Mouse (Mus musculus): ENCODE results near the gene Gm10719. TPM values are rescaled to one million over a fixed set of nuclear protein-coding genes. Genes with fewer than 3 reads are reported as not detected.
"Not testable (repeated sequence)": the region's sequence is repeated elsewhere in the genome, so short reads cannot be mapped to it uniquely, and the experiment has no call there.

The Gm10719 gene
- 0.50 TPM in 1 of 2 replicates, not detected in the other for polyA plus RNA-seq (2015; fragmentation: Nextera tagmentation; extraction: Ambion mirVana)

GRCm38 (mm10) chr9:3017108-3017507 is at the start of gene Gm10719:
Gene Gm10719 (plus strand): TSS chr9:3017408.
- H3K4me1 ChIP-seq (replicated peaks; ENCODE audit: control insufficient read depth, insufficient read depth, low read length); ATAC-seq: not testable (repeated sequence)
- WGBS = no CpG with 5 or more reads among the region's 9 CpGs

GRCm38 (mm10) chr9:3000445-3000972 is 16.7 kb upstream of the Gm10719 start, which contains the start of gene Gm10722:
Gene Gm10722 (plus strand): TSS chr9:3000922.
- H3K27me3 ChIP-seq (replicated peaks; ENCODE audit: control insufficient read depth, insufficient read depth, low read length); H3K9me3 ChIP-seq (ENCODE audit: control insufficient read depth); H3K9ac ChIP-seq (ENCODE audit: low read depth, low read length); H3K4me1 ChIP-seq (replicated peaks; ENCODE audit: control insufficient read depth, insufficient read depth, low read length); H3K36me3 ChIP-seq (ENCODE audit: control insufficient read depth, insufficient read depth); H3K4me2 ChIP-seq (replicated peaks; ENCODE audit: low read depth); H3K4me3 ChIP-seq (ENCODE audit: low read depth, low read length); ATAC-seq; H3K27ac ChIP-seq (ENCODE audit: low read depth, low read length): not testable (repeated sequence)
- WGBS = 72% methylated on average over 12 of the region's 12 CpGs

More at GRCm38 (mm10) chr9:3017108-3017507, at the start of gene Gm10719:
- not testable (repeated sequence) for H3K27me3 ChIP-seq (replicated peaks; ENCODE audit: control insufficient read depth, insufficient read depth, low read length); H3K9me3 ChIP-seq (ENCODE audit: control insufficient read depth); H3K27ac ChIP-seq (ENCODE audit: low read depth, low read length); H3K36me3 ChIP-seq (ENCODE audit: control insufficient read depth, insufficient read depth); H3K9ac ChIP-seq (ENCODE audit: low read depth, low read length); H3K4me2 ChIP-seq (replicated peaks; ENCODE audit: low read depth); H3K4me3 ChIP-seq (ENCODE audit: low read depth, low read length)

- not testable (repeated sequence) for H3K36me3 ChIP-seq (ENCODE audit: control insufficient read depth, insufficient read depth); H3K4me2 ChIP-seq (replicated peaks; ENCODE audit: low read depth); H3K9me3 ChIP-seq (ENCODE audit: control insufficient read depth); H3K27ac ChIP-seq (ENCODE audit: low read depth, low read length); H3K4me3 ChIP-seq (ENCODE audit: low read depth, low read length); ATAC-seq; H3K9ac ChIP-seq (ENCODE audit: low read depth, low read length); H3K27me3 ChIP-seq (replicated peaks; ENCODE audit: control insufficient read depth, insufficient read depth, low read length); H3K4me1 ChIP-seq (replicated peaks; ENCODE audit: control insufficient read depth, insufficient read depth, low read length)
- WGBS = 68% methylated on average over 8 of the region's 8 CpGs
Measured at GRCm38 (mm10) chr9:3001006-3001405, 16.2 kb upstream of the Gm10719 start.

- H3K4me3 ChIP-seq (ENCODE audit: low read depth, low read length); H3K27me3 ChIP-seq (replicated peaks; ENCODE audit: control insufficient read depth, insufficient read depth, low read length); H3K4me2 ChIP-seq (replicated peaks; ENCODE audit: low read depth); H3K27ac ChIP-seq (ENCODE audit: low read depth, low read length); H3K9me3 ChIP-seq (ENCODE audit: control insufficient read depth); H3K36me3 ChIP-seq (ENCODE audit: control insufficient read depth, insufficient read depth); H3K4me1 ChIP-seq (replicated peaks; ENCODE audit: control insufficient read depth, insufficient read depth, low read length); H3K9ac ChIP-seq (ENCODE audit: low read depth, low read length): not testable (repeated sequence)
- ATAC-seq = peak; percentile 81
- WGBS = 58% methylated on average over 8 of the region's 11 CpGs
- 0 out of 2 replicates have a peak, but pooled peaks have one; percentile 4 for TF ChIP-seq CTCF (IDR thresholded peaks at IDR 0.05; ENCODE audit: low read depth)
Measured at GRCm38 (mm10) chr9:3001948-3002659, 15.1 kb upstream of the Gm10719 start.

- not testable (repeated sequence) for H3K4me3 ChIP-seq (ENCODE audit: low read depth, low read length); H3K36me3 ChIP-seq (ENCODE audit: control insufficient read depth, insufficient read depth); H3K27ac ChIP-seq (ENCODE audit: low read depth, low read length); H3K9me3 ChIP-seq (ENCODE audit: control insufficient read depth); H3K4me2 ChIP-seq (replicated peaks; ENCODE audit: low read depth); H3K9ac ChIP-seq (ENCODE audit: low read depth, low read length); H3K4me1 ChIP-seq (replicated peaks; ENCODE audit: control insufficient read depth, insufficient read depth, low read length); H3K27me3 ChIP-seq (replicated peaks; ENCODE audit: control insufficient read depth, insufficient read depth, low read length); ATAC-seq
- WGBS = 73% methylated on average over 6 of the region's 14 CpGs
Measured at GRCm38 (mm10) chr9:3002794-3003396, 14.3 kb upstream of the Gm10719 start, which contains the start of gene Gm11168. Gene Gm11168 (plus strand): TSS chr9:3003346.

GRCm38 (mm10) chr9:3006179-3006578 is 11.0 kb upstream of the Gm10719 start:
- not testable (repeated sequence) for H3K4me2 ChIP-seq (replicated peaks; ENCODE audit: low read depth); H3K4me1 ChIP-seq (replicated peaks; ENCODE audit: control insufficient read depth, insufficient read depth, low read length); H3K27me3 ChIP-seq (replicated peaks; ENCODE audit: control insufficient read depth, insufficient read depth, low read length); H3K9me3 ChIP-seq (ENCODE audit: control insufficient read depth); H3K4me3 ChIP-seq (ENCODE audit: low read depth, low read length); H3K27ac ChIP-seq (ENCODE audit: low read depth, low read length); H3K36me3 ChIP-seq (ENCODE audit: control insufficient read depth, insufficient read depth); H3K9ac ChIP-seq (ENCODE audit: low read depth, low read length); ATAC-seq
- WGBS = 81% methylated on average over 1 of the region's 5 CpGs

GRCm38 (mm10) chr9:3006636-3007035 is 10.6 kb upstream of the Gm10719 start:
- not testable (repeated sequence) for H3K4me3 ChIP-seq (ENCODE audit: low read depth, low read length); H3K9me3 ChIP-seq (ENCODE audit: control insufficient read depth); H3K27me3 ChIP-seq (replicated peaks; ENCODE audit: control insufficient read depth, insufficient read depth, low read length); H3K36me3 ChIP-seq (ENCODE audit: control insufficient read depth, insufficient read depth); H3K27ac ChIP-seq (ENCODE audit: low read depth, low read length); H3K4me2 ChIP-seq (replicated peaks; ENCODE audit: low read depth); H3K4me1 ChIP-seq (replicated peaks; ENCODE audit: control insufficient read depth, insufficient read depth, low read length); H3K9ac ChIP-seq (ENCODE audit: low read depth, low read length)
- peak; percentile 71 for ATAC-seq
- WGBS = 74% methylated on average over 8 of the region's 8 CpGs

GRCm38 (mm10) chr9:3007272-3007671 is 9.9 kb upstream of the Gm10719 start:
- H3K27me3 ChIP-seq (replicated peaks; ENCODE audit: control insufficient read depth, insufficient read depth, low read length); H3K4me2 ChIP-seq (replicated peaks; ENCODE audit: low read depth); H3K27ac ChIP-seq (ENCODE audit: low read depth, low read length); H3K36me3 ChIP-seq (ENCODE audit: control insufficient read depth, insufficient read depth); H3K9ac ChIP-seq (ENCODE audit: low read depth, low read length); H3K9me3 ChIP-seq (ENCODE audit: control insufficient read depth); ATAC-seq; H3K4me3 ChIP-seq (ENCODE audit: low read depth, low read length); H3K4me1 ChIP-seq (replicated peaks; ENCODE audit: control insufficient read depth, insufficient read depth, low read length): not testable (repeated sequence)
- 75% methylated on average over 7 of the region's 9 CpGs for WGBS

GRCm38 (mm10) chr9:3009331-3009730 is 7.9 kb upstream of the Gm10719 start:
- H3K27me3 ChIP-seq (replicated peaks; ENCODE audit: control insufficient read depth, insufficient read depth, low read length); H3K4me2 ChIP-seq (replicated peaks; ENCODE audit: low read depth); H3K9ac ChIP-seq (ENCODE audit: low read depth, low read length); H3K36me3 ChIP-seq (ENCODE audit: control insufficient read depth, insufficient read depth); H3K9me3 ChIP-seq (ENCODE audit: control insufficient read depth); H3K4me1 ChIP-seq (replicated peaks; ENCODE audit: control insufficient read depth, insufficient read depth, low read length); H3K4me3 ChIP-seq (ENCODE audit: low read depth, low read length); H3K27ac ChIP-seq (ENCODE audit: low read depth, low read length): not testable (repeated sequence)
- peak; percentile 32; the same call in 1 of the 2 replicates for ATAC-seq
- WGBS = no CpG with 5 or more reads among the region's 5 CpGs
